Mouse (Mus musculus) CH12.LX (cell line): ENCODE data around the gene Ncln.

Source experiments
- CTCF ChIP-seq, 2 experiments: IDR thresholded peaks in 1 of 2; conservative IDR thresholded peaks in 1 of 2; 2 replicates each; pipeline ENCODE4 v1.5.1; 2011 to 2012; ENCODE audit warnings: low read depth in 2 of 2, low read length in 2 of 2, improper control_type of control experiment in 1 of 2, inconsistent platforms in 1 of 2, mild to moderate bottlenecking in 1 of 2, moderate library complexity in 1 of 2
- EP300 ChIP-seq: IDR thresholded peaks from 2 replicates; pipeline ENCODE4 v1.6.1; 2011; ENCODE audit warnings: low read length, improper control_type of control experiment
- HCFC1 ChIP-seq: IDR thresholded peaks from 2 replicates; pipeline ENCODE4 v1.6.1; 2012; ENCODE audit warnings: low read depth, mild to moderate bottlenecking, inconsistent platforms, low read length, improper control_type of control experiment
- MAZ ChIP-seq: IDR thresholded peaks from 2 replicates; pipeline ENCODE4 v1.6.1; 2012; ENCODE audit warnings: low read depth, mild to moderate bottlenecking, inconsistent platforms, low read length, improper control_type of control experiment, moderate library complexity
- NELFE ChIP-seq: IDR thresholded peaks from 2 replicates; pipeline ENCODE4 v1.6.1; 2011; ENCODE audit warnings: low read depth, low read length, improper control_type of control experiment
- POLR2A ChIP-seq: IDR thresholded peaks from 2 replicates; pipeline ENCODE4 v1.6.1; 2011; ENCODE audit warnings: low read depth, mild to moderate bottlenecking, improper control_type of control experiment, low read length
- POLR2AphosphoS2 ChIP-seq: IDR thresholded peaks from 2 replicates; pipeline ENCODE4 v1.6.1; 2011; ENCODE audit warnings: low read depth, low read length, improper control_type of control experiment
- TBP ChIP-seq: conservative IDR thresholded peaks from 2 replicates; pipeline ENCODE4 v1.6.1; 2011; ENCODE audit warnings: low read depth, low read length, improper control_type of control experiment
- ZC3H11A ChIP-seq: IDR thresholded peaks from 2 replicates; pipeline ENCODE4 v1.6.1; 2012; ENCODE audit warnings: low read depth, mild to moderate bottlenecking, inconsistent platforms, low read length, improper control_type of control experiment

DNA sequence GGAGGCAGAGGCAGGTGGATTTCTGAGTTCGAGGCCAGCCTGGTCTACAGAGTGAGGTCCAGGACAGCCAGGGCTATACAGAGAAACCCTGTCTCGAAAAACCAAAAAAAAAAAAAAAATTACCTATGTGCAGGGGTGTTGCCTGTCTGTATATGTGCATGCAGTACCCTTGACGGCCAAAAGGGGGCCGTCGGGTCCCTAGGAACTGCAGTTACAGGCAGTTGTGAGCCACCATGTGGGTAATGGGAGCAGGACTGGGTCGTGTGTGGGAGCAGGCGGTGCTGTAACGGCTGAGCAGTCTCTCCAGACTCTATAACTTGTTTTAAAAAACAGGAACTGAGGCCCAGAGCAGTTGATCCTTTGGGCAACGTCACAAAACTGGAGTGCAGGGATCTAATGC is 12.2 kb downstream of the Ncln start:
- TF ChIP-seq ZC3H11A = no peak
- TF ChIP-seq TBP = no peak
- no peak for TF ChIP-seq MAZ
- no peak for TF ChIP-seq NELFE
- TF ChIP-seq HCFC1 = no peak
- no peak for TF ChIP-seq POLR2AphosphoS2
- no peak for TF ChIP-seq POLR2A
- no peak for TF ChIP-seq EP300
- peak; percentile 20 to 69; a peak in 2 of 4 replicates for TF ChIP-seq CTCF (conservative IDR thresholded peaks at IDR 0.05 in 1 of 2, IDR thresholded peaks at IDR 0.05 in 1 of 2; ENCODE audit: low read depth in 2 of 2, low read length in 2 of 2)
